Mouse (Mus musculus): ENCODE data around the gene Eef1b2. TPM values are rescaled to one million over a fixed set of nuclear protein-coding genes. Genes with fewer than 3 reads are reported as not detected.
"Not testable (repeated sequence)": the region's sequence is repeated elsewhere in the genome, so short reads cannot be mapped to it uniquely, and the experiment has no call there.

Eef1b2 gene
- polyA plus RNA-seq, 1 experiment from 2014 or later, result 352 TPM

GRCm38 (mm10) chr1:63137971-63138370 is 38.7 kb upstream of the Eef1b2 start:
- DNase-seq (no peak), ATAC-seq (no peak)
- Histone ChIP-seq H3K9ac (replicated peaks) (no peak overlapping the region), H3K27me3 (ENCODE audit: insufficient read depth, low read length) (no peaks in the 10 kb centered on the region), H3K4me2 (ENCODE audit: low read depth, low read length) (no peak overlapping the region), H3K9me3 (ENCODE audit: low read length) (no peaks in the 10 kb centered on the region), H3K36me3 (replicated peaks; ENCODE audit: insufficient read depth, low read length) (peaks cover 14% of the 10 kb centered on the region), H3K27ac (ENCODE audit: low read depth) (no peak overlapping the region), H3K4me1 (ENCODE audit: insufficient read depth) (0 out of 2 replicates have a peak, but pooled peaks cover 1% of the 10 kb centered on the region), H3K4me3 (ENCODE audit: low read depth, low read length) (no peak overlapping the region)
- WGBS (ENCODE audit: insufficient replicate concordance), result 75% methylated on average over 2 of the region's 2 CpGs
- TF ChIP-seq EP300 (IDR thresholded peaks at IDR 0.05; ENCODE audit: low read depth) (no peak), CTCF (IDR thresholded peaks at IDR 0.05; ENCODE audit: low read depth) (no peak)

GRCm38 (mm10) chr1:63138586-63138985 is 38.0 kb upstream of the Eef1b2 start:
- WGBS (ENCODE audit: insufficient replicate concordance), result 54% methylated on average over 1 of the region's 1 CpGs
- not testable (repeated sequence) for H3K4me1 ChIP-seq (ENCODE audit: insufficient read depth); DNase-seq; H3K9ac ChIP-seq (replicated peaks); H3K4me3 ChIP-seq (ENCODE audit: low read depth, low read length); H3K4me2 ChIP-seq (ENCODE audit: low read depth, low read length); H3K27me3 ChIP-seq (ENCODE audit: insufficient read depth, low read length); ATAC-seq; H3K27ac ChIP-seq (ENCODE audit: low read depth); H3K9me3 ChIP-seq (ENCODE audit: low read length)
- peaks cover 17% of the 10 kb centered on the region for H3K36me3 ChIP-seq (replicated peaks; ENCODE audit: insufficient read depth, low read length)

GRCm38 (mm10) chr1:63140231-63140630 is 36.4 kb upstream of the Eef1b2 start:
- TF ChIP-seq EP300 (IDR thresholded peaks at IDR 0.05; ENCODE audit: low read depth) (no peak), CTCF (IDR thresholded peaks at IDR 0.05; ENCODE audit: low read depth) (no peak)
- WGBS (ENCODE audit: insufficient replicate concordance), result 86% methylated on average over 13 of the region's 13 CpGs
- H3K36me3 ChIP-seq (replicated peaks; ENCODE audit: insufficient read depth, low read length), result peaks cover 29% of the 10 kb centered on the region

GRCm38 (mm10) chr1:63168638-63169037 is 8.0 kb upstream of the Eef1b2 start:
- H3K4me1 ChIP-seq (ENCODE audit: insufficient read depth), result no peaks in the 10 kb centered on the region
- H3K4me2 ChIP-seq (ENCODE audit: low read depth, low read length), result no peak overlapping the region
- ATAC-seq (no peak), DNase-seq (no peak)
- H3K4me3 ChIP-seq (ENCODE audit: low read depth, low read length), result no peak overlapping the region
- H3K9ac ChIP-seq (replicated peaks), result no peak overlapping the region
- H3K27ac ChIP-seq (ENCODE audit: low read depth), result no peak overlapping the region
- H3K27me3 ChIP-seq (ENCODE audit: insufficient read depth, low read length), result no peaks in the 10 kb centered on the region
- H3K36me3 ChIP-seq (replicated peaks; ENCODE audit: insufficient read depth, low read length), result peaks cover 58% of the 10 kb centered on the region
- 59% methylated on average over 2 of the region's 2 CpGs for WGBS (ENCODE audit: insufficient replicate concordance)
- TF ChIP-seq CTCF (IDR thresholded peaks at IDR 0.05; ENCODE audit: low read depth) (no peak), EP300 (IDR thresholded peaks at IDR 0.05; ENCODE audit: low read depth) (no peak)
- no peaks in the 10 kb centered on the region for H3K9me3 ChIP-seq (ENCODE audit: low read length)

More at GRCm38 (mm10) chr1:63140231-63140630, 36.4 kb upstream of the Eef1b2 start:
- DNase-seq, result no peak
- Histone ChIP-seq H3K4me2 (ENCODE audit: low read depth, low read length) (no peak overlapping the region), H3K4me3 (ENCODE audit: low read depth, low read length) (no peak overlapping the region), H3K9ac (replicated peaks) (no peak overlapping the region), H3K27me3 (ENCODE audit: insufficient read depth, low read length) (no peaks in the 10 kb centered on the region), H3K9me3 (ENCODE audit: low read length) (no peaks in the 10 kb centered on the region), H3K4me1 (ENCODE audit: insufficient read depth) (no peaks in the 10 kb centered on the region), H3K27ac (ENCODE audit: low read depth) (no peak overlapping the region)
- ATAC-seq, result no peak

GRCm38 (mm10) chr1:63175853-63176252 is 772 bp upstream of the Eef1b2 start:
- no peaks in the 10 kb centered on the region for H3K9me3 ChIP-seq (ENCODE audit: low read length)
- H3K4me1 ChIP-seq (ENCODE audit: insufficient read depth), result peaks cover 25% of the 10 kb centered on the region
- DNase-seq, result peak; percentile 39
- peak overlapping the region; percentile 76 for H3K4me3 ChIP-seq (ENCODE audit: low read depth, low read length)
- H3K9ac ChIP-seq (replicated peaks), result peak overlapping the region; percentile 85
- TF ChIP-seq EP300 (IDR thresholded peaks at IDR 0.05; ENCODE audit: low read depth), result no peak
- TF ChIP-seq CTCF (IDR thresholded peaks at IDR 0.05; ENCODE audit: low read depth), result no peak
- no peak for ATAC-seq
- H3K27me3 ChIP-seq (ENCODE audit: insufficient read depth, low read length), result no peaks in the 10 kb centered on the region
- H3K36me3 ChIP-seq (replicated peaks; ENCODE audit: insufficient read depth, low read length), result peaks cover 32% of the 10 kb centered on the region
- 4% methylated on average over 11 of the region's 11 CpGs for WGBS (ENCODE audit: insufficient replicate concordance)
- H3K4me2 ChIP-seq (ENCODE audit: low read depth, low read length), result peak overlapping the region; percentile 77
- H3K27ac ChIP-seq (ENCODE audit: low read depth), result peak overlapping the region; percentile 88

- H3K4me3 ChIP-seq (ENCODE audit: low read depth, low read length), result peak overlapping the region; percentile 76
- no peaks in the 10 kb centered on the region for H3K9me3 ChIP-seq (ENCODE audit: low read length)
- DNase-seq (no peak), ATAC-seq (peak; percentile 36)
- peaks cover 25% of the 10 kb centered on the region for H3K4me1 ChIP-seq (ENCODE audit: insufficient read depth)
- peak overlapping the region; percentile 85 for H3K9ac ChIP-seq (replicated peaks)
- H3K4me2 ChIP-seq (ENCODE audit: low read depth, low read length), result peak overlapping the region; percentile 77
- no peaks in the 10 kb centered on the region for H3K27me3 ChIP-seq (ENCODE audit: insufficient read depth, low read length)
- peaks cover 29% of the 10 kb centered on the region for H3K36me3 ChIP-seq (replicated peaks; ENCODE audit: insufficient read depth, low read length)
- no peak for TF ChIP-seq EP300 (IDR thresholded peaks at IDR 0.05; ENCODE audit: low read depth)
- TF ChIP-seq CTCF (IDR thresholded peaks at IDR 0.05; ENCODE audit: low read depth), result no peak
- 2% methylated on average over 14 of the region's 14 CpGs for WGBS (ENCODE audit: insufficient replicate concordance)
- peak overlapping the region; percentile 88 for H3K27ac ChIP-seq (ENCODE audit: low read depth)
Observed at GRCm38 (mm10) chr1:63176259-63176603, 394 bp upstream of the Eef1b2 start.

- peak overlapping the region; percentile 77 for H3K4me2 ChIP-seq (ENCODE audit: low read depth, low read length)
- DNase-seq, result no peak
- TF ChIP-seq EP300 (IDR thresholded peaks at IDR 0.05; ENCODE audit: low read depth), result no peak
- no peak for TF ChIP-seq CTCF (IDR thresholded peaks at IDR 0.05; ENCODE audit: low read depth)
- H3K9me3 ChIP-seq (ENCODE audit: low read length), result no peaks in the 10 kb centered on the region
- H3K36me3 ChIP-seq (replicated peaks; ENCODE audit: insufficient read depth, low read length), result peaks cover 22% of the 10 kb centered on the region
- 52% methylated on average over 3 of the region's 3 CpGs for WGBS (ENCODE audit: insufficient replicate concordance)
- H3K27me3 ChIP-seq (ENCODE audit: insufficient read depth, low read length), result no peaks in the 10 kb centered on the region
- H3K4me1 ChIP-seq (ENCODE audit: insufficient read depth), result peaks cover 25% of the 10 kb centered on the region
- ATAC-seq, result no peak
- peak overlapping the region; percentile 76 for H3K4me3 ChIP-seq (ENCODE audit: low read depth, low read length)
- peak overlapping the region; percentile 85 for H3K9ac ChIP-seq (replicated peaks)
- H3K27ac ChIP-seq (ENCODE audit: low read depth), result peak overlapping the region; percentile 88; the same call in 1 of the 2 replicates
Observed at GRCm38 (mm10) chr1:63178308-63178707, 1.7 kb downstream of the Eef1b2 start.
